Mouse (Mus musculus) heart, embryonic 13.5 days (tissue): Measurements from ENCODE around the gene Ccdc3. TPM values are rescaled to one million over a fixed set of nuclear protein-coding genes. Genes with fewer than 3 reads are reported as not detected.

Experiments used
- ATAC-seq: fragments of 200-750 bp; cut with Nextera tagmentation; 2 replicates; pipeline ENCODE4 v1.8.0; 2017; ENCODE audit warnings: moderate TSS enrichment; ENCODE audit not compliant: insufficient number of reproducible peaks, low FRiP score, low TSS enrichment; ENCODE audit errors: extremely low read depth
- H3K27ac ChIP-seq: fragments of 300-500 bp; sonication (generic); replicated peaks from 2 replicates; pipeline ENCODE4 v1.5.1; 2015; ENCODE audit warnings: moderate library complexity, mild to moderate bottlenecking, inconsistent platforms
- H3K27me3 ChIP-seq: fragments of 300-500 bp; sonication (generic); replicated peaks from 2 replicates; pipeline ENCODE4 v1.6.1; 2015; ENCODE audit warnings: mild to moderate bottlenecking, inconsistent platforms
- H3K36me3 ChIP-seq: fragments of 300-500 bp; sonication (generic); 2 replicates; pipeline ENCODE4 v1.6.1; 2015; ENCODE audit warnings: mild to moderate bottlenecking, inconsistent platforms
- H3K4me1 ChIP-seq: fragments of 300-500 bp; sonication (generic); 2 replicates; pipeline ENCODE4 v1.6.1; 2015; ENCODE audit warnings: inconsistent platforms
- H3K4me2 ChIP-seq: fragments of 300-500 bp; sonication (generic); 2 replicates; pipeline ENCODE4 v1.6.1; 2015; ENCODE audit warnings: inconsistent platforms, mild to moderate bottlenecking, moderate library complexity
- H3K4me3 ChIP-seq: fragments of 300-500 bp; sonication (generic); 2 replicates; pipeline ENCODE4 v1.5.1; 2015; ENCODE audit warnings: moderate library complexity, mild to moderate bottlenecking, inconsistent platforms
- H3K9ac ChIP-seq: fragments of 300-500 bp; sonication (generic); 2 replicates; pipeline ENCODE4 v1.6.1; 2015; ENCODE audit warnings: inconsistent platforms, mild to moderate bottlenecking, moderate library complexity
- H3K9me3 ChIP-seq: fragments of 300-500 bp; sonication (generic); 2 replicates; pipeline ENCODE4 v1.6.1; 2016; ENCODE audit warnings: inconsistent platforms
- WGBS: fragments of 180-500 bp; shearing (Covaris S2); methylation state at CpG from one replicate; pipeline ENCODE4 v1.1.7; 2015; ENCODE audit warnings: mixed read lengths; 5-methylcytosine and 5-hydroxymethylcytosine counted together
- polyA plus RNA-seq: library from polyadenylated mRNA; unstranded; fragments of >200 nt; fragmentation: Nextera tagmentation; extraction: Ambion mirVana; gene quantifications from 2 replicates; pipeline ENCODE4 v1.2.1, GENCODE M21; 2015

Gene Ccdc3
- polyA plus RNA-seq, 1 experiment from 2014 or later, result 10.6 TPM

GRCm38 (mm10) chr2:5125506-5125905 lies 12.1 kb upstream of the Ccdc3 start:
- H3K9ac ChIP-seq, result no peak overlapping the region
- H3K36me3 ChIP-seq, result no peaks in the 10 kb centered on the region
- H3K4me2 ChIP-seq, result no peak overlapping the region
- no peaks in the 10 kb centered on the region for H3K9me3 ChIP-seq
- H3K27me3 ChIP-seq, result no peaks in the 10 kb centered on the region
- peak overlapping the region; percentile 70 for H3K27ac ChIP-seq
- 6% methylated on average over 6 of the region's 6 CpGs for WGBS
- peaks cover 37% of the 10 kb centered on the region for H3K4me1 ChIP-seq
- H3K4me3 ChIP-seq, result no peak overlapping the region
- ATAC-seq, result peak; percentile 31; the same call in 1 of the 2 replicates

- ATAC-seq, result no peak
- WGBS, result 52% methylated on average over 5 of the region's 5 CpGs
- H3K27ac ChIP-seq, result no peak overlapping the region
Measured at GRCm38 (mm10) chr2:5127369-5127768, 10.2 kb upstream of the Ccdc3 start.

GRCm38 (mm10) chr2:5129099-5129498 lies 8.5 kb upstream of the Ccdc3 start:
- ATAC-seq, result no peak
- 42% methylated on average over 3 of the region's 3 CpGs for WGBS
- H3K9ac ChIP-seq, result no peak overlapping the region
- no peaks in the 10 kb centered on the region for H3K36me3 ChIP-seq
- H3K4me2 ChIP-seq, result no peak overlapping the region
- no peaks in the 10 kb centered on the region for H3K9me3 ChIP-seq
- peak overlapping the region; percentile 59 for H3K27ac ChIP-seq
- H3K27me3 ChIP-seq, result no peaks in the 10 kb centered on the region
- H3K4me1 ChIP-seq, result peaks cover 37% of the 10 kb centered on the region
- no peak overlapping the region for H3K4me3 ChIP-seq

More at GRCm38 (mm10) chr2:5127369-5127768, 10.2 kb upstream of the Ccdc3 start:
- H3K36me3 ChIP-seq, result no peaks in the 10 kb centered on the region
- peaks cover 37% of the 10 kb centered on the region for H3K4me1 ChIP-seq
- H3K9ac ChIP-seq, result no peak overlapping the region
- H3K4me3 ChIP-seq, result no peak overlapping the region
- no peaks in the 10 kb centered on the region for H3K9me3 ChIP-seq
- H3K4me2 ChIP-seq, result no peak overlapping the region
- H3K27me3 ChIP-seq, result no peaks in the 10 kb centered on the region

- no peak overlapping the region for H3K27ac ChIP-seq
- no peaks in the 10 kb centered on the region for H3K9me3 ChIP-seq
- no peaks in the 10 kb centered on the region for H3K36me3 ChIP-seq
- H3K4me1 ChIP-seq, result peaks cover 25% of the 10 kb centered on the region
- peaks cover 16% of the 10 kb centered on the region for H3K27me3 ChIP-seq
- 86% methylated on average over 4 of the region's 4 CpGs for WGBS
- no peak overlapping the region for H3K9ac ChIP-seq
- ATAC-seq, result no peak
- no peak overlapping the region for H3K4me3 ChIP-seq
- H3K4me2 ChIP-seq, result no peak overlapping the region
Measured at GRCm38 (mm10) chr2:5132046-5132445, 5.5 kb upstream of the Ccdc3 start.

GRCm38 (mm10) chr2:5134959-5135743 lies 2.4 kb upstream of the Ccdc3 start:
- WGBS, result 72% methylated on average over 5 of the region's 5 CpGs
- no peak overlapping the region for H3K9ac ChIP-seq
- ATAC-seq, result no peak

GRCm38 (mm10) chr2:5139961-5140360 lies 2.4 kb downstream of the Ccdc3 start:
- Histone ChIP-seq H3K9ac (no peak overlapping the region), H3K4me3 (no peak overlapping the region), H3K27ac (no peak overlapping the region), H3K27me3 (peaks cover 54% of the 10 kb centered on the region), H3K4me2 (no peak overlapping the region), H3K36me3 (no peaks in the 10 kb centered on the region), H3K4me1 (peaks cover 12% of the 10 kb centered on the region; the same call in 1 of the 2 replicates), H3K9me3 (no peaks in the 10 kb centered on the region)
- WGBS, result 50% methylated on average over 4 of the region's 4 CpGs
- no peak for ATAC-seq

More at GRCm38 (mm10) chr2:5134959-5135743, 2.4 kb upstream of the Ccdc3 start:
- Histone ChIP-seq H3K4me1 (peaks cover 9% of the 10 kb centered on the region; the same call in 1 of the 2 replicates), H3K4me3 (no peak overlapping the region), H3K36me3 (no peaks in the 10 kb centered on the region), H3K4me2 (no peak overlapping the region), H3K27ac (no peak overlapping the region), H3K27me3 (peaks cover 47% of the 10 kb centered on the region), H3K9me3 (no peaks in the 10 kb centered on the region)

GRCm38 (mm10) chr2:5144446-5144845 lies 6.9 kb downstream of the Ccdc3 start:
- WGBS, result 57% methylated on average over 6 of the region's 6 CpGs
- H3K4me3 ChIP-seq, result no peak overlapping the region
- peaks cover 14% of the 10 kb centered on the region for H3K27me3 ChIP-seq
- H3K4me2 ChIP-seq, result no peak overlapping the region
- no peaks in the 10 kb centered on the region for H3K36me3 ChIP-seq
- no peak overlapping the region for H3K27ac ChIP-seq
- H3K9me3 ChIP-seq, result no peaks in the 10 kb centered on the region
- no peak overlapping the region for H3K9ac ChIP-seq
- H3K4me1 ChIP-seq, result 0 out of 2 replicates have a peak, but pooled peaks cover 2% of the 10 kb centered on the region
- no peak for ATAC-seq

- H3K9ac ChIP-seq, result no peak overlapping the region
Measured at GRCm38 (mm10) chr2:5147907-5148306, 10.3 kb downstream of the Ccdc3 start.

GRCm38 (mm10) chr2:5154711-5155110 lies 17.1 kb downstream of the Ccdc3 start:
- no peaks in the 10 kb centered on the region for H3K9me3 ChIP-seq
- H3K4me2 ChIP-seq, result no peak overlapping the region
- H3K4me3 ChIP-seq, result no peak overlapping the region
- no peak overlapping the region for H3K9ac ChIP-seq
- 0 out of 2 replicates have a peak, but pooled peaks cover 2% of the 10 kb centered on the region for H3K36me3 ChIP-seq
- H3K27ac ChIP-seq, result no peak overlapping the region
- peaks cover 11% of the 10 kb centered on the region; the same call in 1 of the 2 replicates for H3K4me1 ChIP-seq
- H3K27me3 ChIP-seq, result no peaks in the 10 kb centered on the region
- ATAC-seq, result no peak
- 84% methylated on average over 5 of the region's 5 CpGs for WGBS

More at GRCm38 (mm10) chr2:5147907-5148306, 10.3 kb downstream of the Ccdc3 start:
- Histone ChIP-seq H3K4me2 (no peak overlapping the region), H3K4me3 (no peak overlapping the region), H3K27me3 (no peaks in the 10 kb centered on the region), H3K27ac (no peak overlapping the region), H3K4me1 (no peaks in the 10 kb centered on the region), H3K36me3 (no peaks in the 10 kb centered on the region), H3K9me3 (no peaks in the 10 kb centered on the region)
- ATAC-seq, result no peak
- 67% methylated on average over 2 of the region's 2 CpGs for WGBS

- Histone ChIP-seq H3K9ac (no peak overlapping the region), H3K4me3 (no peak overlapping the region), H3K9me3 (no peaks in the 10 kb centered on the region), H3K4me1 (peaks cover 27% of the 10 kb centered on the region), H3K27ac (no peak overlapping the region), H3K36me3 (no peaks in the 10 kb centered on the region), H3K4me2 (no peak overlapping the region), H3K27me3 (no peaks in the 10 kb centered on the region)
- no peak for ATAC-seq
- 81% methylated on average over 11 of the region's 11 CpGs for WGBS
Measured at GRCm38 (mm10) chr2:5160236-5160848, 22.8 kb downstream of the Ccdc3 start.

GRCm38 (mm10) chr2:5161002-5161745 lies 23.6 kb downstream of the Ccdc3 start:
- 72% methylated on average over 11 of the region's 11 CpGs for WGBS
- no peaks in the 10 kb centered on the region for H3K27me3 ChIP-seq
- H3K27ac ChIP-seq, result no peak overlapping the region
- peaks cover 34% of the 10 kb centered on the region for H3K4me1 ChIP-seq
- ATAC-seq, result no peak
- no peaks in the 10 kb centered on the region for H3K9me3 ChIP-seq
- no peaks in the 10 kb centered on the region for H3K36me3 ChIP-seq
- H3K9ac ChIP-seq, result no peak overlapping the region
- no peak overlapping the region for H3K4me3 ChIP-seq
- H3K4me2 ChIP-seq, result no peak overlapping the region
